Mouse (Mus musculus): ENCODE results near the gene Commd2. TPM values are rescaled to one million over a fixed set of nuclear protein-coding genes. Genes with fewer than 3 reads are reported as not detected.

Commd2 gene
- polyA plus RNA-seq, 1 experiment from 2014 or later = 71.1 TPM

- 51% methylated on average over 7 of the region's 7 CpGs for WGBS
- Histone ChIP-seq H3K9ac (no peak overlapping the region), H3K27me3 (no peaks in the 10 kb centered on the region), H3K4me3 (replicated peaks) (no peak overlapping the region), H3K4me1 (no peaks in the 10 kb centered on the region), H3K36me3 (no peaks in the 10 kb centered on the region), H3K4me2 (no peak overlapping the region), H3K9me3 (replicated peaks) (no peaks in the 10 kb centered on the region), H3K27ac (no peak overlapping the region)
- ATAC-seq (replicated peaks; ENCODE audit: low FRiP score) = no peak
These were observed 39.7 kb downstream of the Commd2 start for GRCm38 (mm10) chr3:57611776-57612175.

GRCm38 (mm10) chr3:57604618-57605015, 46.9 kb downstream of the Commd2 start:
- Histone ChIP-seq H3K9me3 (replicated peaks) (no peaks in the 10 kb centered on the region), H3K27me3 (no peaks in the 10 kb centered on the region), H3K9ac (no peak overlapping the region), H3K36me3 (no peaks in the 10 kb centered on the region), H3K4me3 (replicated peaks) (no peak overlapping the region), H3K27ac (no peak overlapping the region), H3K4me1 (0 out of 2 replicates have a peak, but pooled peaks cover 3% of the 10 kb centered on the region), H3K4me2 (no peak overlapping the region)
- no peak for ATAC-seq (replicated peaks; ENCODE audit: low FRiP score)
- WGBS = 68% methylated on average over 1 of the region's 1 CpGs

GRCm38 (mm10) chr3:57603891-57604617, 47.5 kb downstream of the Commd2 start:
- 62% methylated on average over 5 of the region's 5 CpGs for WGBS
- Histone ChIP-seq H3K36me3 (no peaks in the 10 kb centered on the region), H3K9ac (no peak overlapping the region), H3K4me2 (no peak overlapping the region), H3K27me3 (no peaks in the 10 kb centered on the region), H3K9me3 (replicated peaks) (no peaks in the 10 kb centered on the region), H3K4me1 (0 out of 2 replicates have a peak, but pooled peaks cover 3% of the 10 kb centered on the region), H3K27ac (no peak overlapping the region), H3K4me3 (replicated peaks) (no peak overlapping the region)
- ATAC-seq (replicated peaks; ENCODE audit: low FRiP score) = no peak

- Histone ChIP-seq H3K27ac (no peak overlapping the region), H3K9ac (no peak overlapping the region), H3K4me1 (0 out of 2 replicates have a peak, but pooled peaks cover 3% of the 10 kb centered on the region), H3K27me3 (no peaks in the 10 kb centered on the region), H3K9me3 (replicated peaks) (no peaks in the 10 kb centered on the region), H3K4me3 (replicated peaks) (no peak overlapping the region), H3K4me2 (no peak overlapping the region), H3K36me3 (no peaks in the 10 kb centered on the region)
- whole genome bisulfite sequencing = 69% methylated on average over 4 of the region's 4 CpGs
- no peak for ATAC-seq (replicated peaks; ENCODE audit: low FRiP score)
These were observed 48.9 kb downstream of the Commd2 start for GRCm38 (mm10) chr3:57602610-57603009.

GRCm38 (mm10) chr3:57596566-57596965, 54.9 kb downstream of the Commd2 start:
- Histone ChIP-seq H3K9ac (no peak overlapping the region), H3K4me3 (replicated peaks) (no peak overlapping the region), H3K9me3 (replicated peaks) (no peaks in the 10 kb centered on the region), H3K36me3 (no peaks in the 10 kb centered on the region), H3K4me1 (no peaks in the 10 kb centered on the region), H3K27ac (no peak overlapping the region), H3K27me3 (no peaks in the 10 kb centered on the region), H3K4me2 (no peak overlapping the region)
- ATAC-seq (replicated peaks; ENCODE audit: low FRiP score) = no peak
- 55% methylated on average over 7 of the region's 7 CpGs for WGBS

GRCm38 (mm10) chr3:57595506-57595905, 56.0 kb downstream of the Commd2 start:
- Histone ChIP-seq H3K4me1 (no peaks in the 10 kb centered on the region), H3K9me3 (replicated peaks) (no peaks in the 10 kb centered on the region), H3K27me3 (no peaks in the 10 kb centered on the region), H3K36me3 (no peaks in the 10 kb centered on the region), H3K4me3 (replicated peaks) (no peak overlapping the region), H3K4me2 (no peak overlapping the region), H3K27ac (no peak overlapping the region), H3K9ac (no peak overlapping the region)
- no peak for ATAC-seq (replicated peaks; ENCODE audit: low FRiP score)

Small RNA genes within 50 kb of the gene (microRNA-seq; reads per million reads assigned to microRNA genes)
- gene Mir6377 = not detected

Other genes with a start within 250 kb of the Commd2 start
- 1.9 and 3.1 TPM in 2 replicates for gene Tm4sf4, start 226.4 kb downstream of the Commd2 start, polyA plus RNA-seq (2015; fragmentation: Nextera tagmentation; extraction: Ambion mirVana)
- gene Wwtr1, start 75.8 kb downstream of the Commd2 start, polyA plus RNA-seq (2015; fragmentation: Nextera tagmentation; extraction: Ambion mirVana) = 15.9 and 17.4 TPM in 2 replicates
- gene Ankub1, start 41.1 kb upstream of the Commd2 start, polyA plus RNA-seq (2015; fragmentation: Nextera tagmentation; extraction: Ambion mirVana) = 0.08 TPM in 1 of 2 replicates, not detected in the other
- gene Rnf13, start 84.3 kb upstream of the Commd2 start, polyA plus RNA-seq (2015; fragmentation: Nextera tagmentation; extraction: Ambion mirVana) = 67.3 and 77.3 TPM in 2 replicates
- 143 and 151 TPM in 2 replicates for gene Pfn2, start 196.4 kb upstream of the Commd2 start, polyA plus RNA-seq (2015; fragmentation: Nextera tagmentation; extraction: Ambion mirVana)